33 mouse cellular contexts compared by ENCODE assay signal in genomic region chr19:59092295-59092694, GRCm38 (mm10).
"Had no signal": no experiment of that assay in that cellular context is flagged by ENCODE, and none has a peak within 500 bp of the region (broad histone marks: within the 10 kb centered on the region; RNA-seq: fewer than 3 reads in every experiment).

No protein-coding gene starts in this region.

- H3K9me3 ChIP-seq: heart, embryonic 10.5 days; heart, embryonic 12.5 days; heart, embryonic 15.5 days; hindbrain, embryonic 10.5 days; hindbrain, embryonic 12.5 days; hindbrain, embryonic 13.5 days; hindbrain, embryonic 15.5 days; kidney, embryonic 15.5 days had no signal

- H3K36me3 ChIP-seq: heart, embryonic 10.5 days; heart, embryonic 12.5 days; heart, embryonic 13.5 days; heart, embryonic 15.5 days; hindbrain, embryonic 10.5 days; hindbrain, embryonic 12.5 days; hindbrain, embryonic 13.5 days; hindbrain, embryonic 15.5 days; kidney, embryonic 15.5 days had no signal

- H3K4me3 ChIP-seq: heart, embryonic 10.5 days; heart, embryonic 12.5 days; heart, embryonic 13.5 days; heart, embryonic 15.5 days; hindbrain, embryonic 10.5 days; hindbrain, embryonic 12.5 days; hindbrain, embryonic 13.5 days; hindbrain, embryonic 15.5 days; kidney, embryonic 15.5 days; layer of hippocampus, adult 2 months; left cerebral cortex, adult 2 months had no signal

- H3K27me3 ChIP-seq: heart, embryonic 12.5 days; heart, embryonic 13.5 days; heart, embryonic 15.5 days; hindbrain, embryonic 12.5 days; hindbrain, embryonic 13.5 days; hindbrain, embryonic 15.5 days; kidney, embryonic 15.5 days had no signal

- DNase-seq: heart, postnatal 14 days; heart, postnatal 36 days; heart, postnatal 4 days; kidney, adult 11 months; kidney, adult 18-20 months; kidney, adult 2 months; kidney, adult 8-10 months; kidney, adult 9 months; kidney, postnatal 10 days; kidney, postnatal 14 days; kidney, postnatal 25 days; kidney, postnatal 36 days; kidney, postnatal 4 days; layer of hippocampus, adult 9-11 months; layer of hippocampus, postnatal 36 days had no signal

- H3K9ac ChIP-seq: heart, embryonic 12.5 days; heart, embryonic 13.5 days; heart, embryonic 15.5 days; hindbrain, embryonic 12.5 days; hindbrain, embryonic 13.5 days; hindbrain, embryonic 14.5 days; hindbrain, embryonic 15.5 days; kidney, embryonic 15.5 days had no signal

- H3K27ac ChIP-seq: heart, embryonic 10.5 days; heart, embryonic 13.5 days; heart, embryonic 15.5 days; hindbrain, embryonic 10.5 days; hindbrain, embryonic 12.5 days; hindbrain, embryonic 13.5 days; hindbrain, embryonic 14.5 days; hindbrain, embryonic 15.5 days; hindbrain, postnatal 0 days; kidney, embryonic 15.5 days; kidney, postnatal 0 days; layer of hippocampus, adult 2 months; left cerebral cortex, adult 2 months had no signal

- ATAC-seq: hindbrain, embryonic 16.5 days; hindbrain, postnatal 0 days; inflammation-experienced regulatory T-cells, adult 6 months; intestine, embryonic 16.5 days had no signal

- H3K4me2 ChIP-seq: heart, embryonic 11.5 days; heart, embryonic 12.5 days; heart, embryonic 13.5 days; heart, embryonic 15.5 days; hindbrain, embryonic 12.5 days; hindbrain, embryonic 13.5 days; hindbrain, embryonic 14.5 days; hindbrain, embryonic 15.5 days; kidney, embryonic 15.5 days had no signal

- H3K4me1 ChIP-seq: heart, embryonic 10.5 days; heart, embryonic 12.5 days; heart, embryonic 13.5 days; heart, embryonic 15.5 days; hindbrain, embryonic 10.5 days; hindbrain, embryonic 12.5 days; hindbrain, embryonic 13.5 days; hindbrain, embryonic 15.5 days; kidney, embryonic 15.5 days had no signal
